Mouse (Mus musculus): ENCODE measurements at regions not wholly inside any gene's neighbourhood (a gene's known extent, or its start where the extent isn't known, plus 50 kb on each side); places are given as distances from the start of the nearest gene placed in this dataset.

- no peak for DNase-seq (ENCODE audit: low read depth)
Measured at GRCm38 (mm10) chr6:94814711-94815110, 114.8 kb upstream of the Lrig1 start.

- DNase-seq (ENCODE audit: low read depth) = no peak
Measured at GRCm38 (mm10) chr6:94813481-94814148, 113.7 kb upstream of the Lrig1 start.

- no peak for DNase-seq (ENCODE audit: low read depth)
Measured at GRCm38 (mm10) chr6:94811846-94812245, 111.9 kb upstream of the Lrig1 start.

GRCm38 (mm10) chr6:94807216-94807615, 107.3 kb upstream of the Lrig1 start:
- no peak for DNase-seq (ENCODE audit: low read depth)

- no peak for DNase-seq (ENCODE audit: low read depth)
Measured at GRCm38 (mm10) chr6:94806481-94807160, 106.7 kb upstream of the Lrig1 start.

GRCm38 (mm10) chr6:94805685-94806084, 105.7 kb upstream of the Lrig1 start:
- DNase-seq (ENCODE audit: low read depth) = no peak

- no peak for DNase-seq (ENCODE audit: low read depth)
Measured at GRCm38 (mm10) chr6:94804284-94804815, 104.4 kb upstream of the Lrig1 start.

- no peak for DNase-seq (ENCODE audit: low read depth)
Measured at GRCm38 (mm10) chr6:94801039-94801438, 101.1 kb upstream of the Lrig1 start.

- DNase-seq (ENCODE audit: low read depth) = no peak
Measured at GRCm38 (mm10) chr6:94798545-94799211, 98.7 kb upstream of the Lrig1 start.

- no peak for DNase-seq (ENCODE audit: low read depth)
Measured at GRCm38 (mm10) chr6:94795442-94795841, 95.5 kb upstream of the Lrig1 start.

GRCm38 (mm10) chr6:94793555-94793954, 93.6 kb upstream of the Lrig1 start:
- DNase-seq (ENCODE audit: low read depth) = no peak

- DNase-seq (ENCODE audit: low read depth) = no peak
Measured at GRCm38 (mm10) chr6:94792312-94792711, 92.4 kb upstream of the Lrig1 start.

GRCm38 (mm10) chr6:94789308-94789763, 89.4 kb upstream of the Lrig1 start:
- no peak for DNase-seq (ENCODE audit: low read depth)

GRCm38 (mm10) chr6:94783471-94783870, 83.5 kb upstream of the Lrig1 start:
- DNase-seq (ENCODE audit: low read depth) = no peak

GRCm38 (mm10) chr6:94780621-94781020, 80.7 kb upstream of the Lrig1 start:
- DNase-seq (ENCODE audit: low read depth) = no peak

- no peak for DNase-seq (ENCODE audit: low read depth)
Measured at GRCm38 (mm10) chr6:94779854-94780253, 79.9 kb upstream of the Lrig1 start.

GRCm38 (mm10) chr6:94779213-94779612, 79.3 kb upstream of the Lrig1 start:
- DNase-seq (ENCODE audit: low read depth) = no peak

- DNase-seq (ENCODE audit: low read depth) = no peak
Measured at GRCm38 (mm10) chr6:94778797-94779196, 78.8 kb upstream of the Lrig1 start.

GRCm38 (mm10) chr6:94776585-94776984, 76.6 kb upstream of the Lrig1 start:
- no peak for DNase-seq (ENCODE audit: low read depth)

- DNase-seq (ENCODE audit: low read depth) = no peak
Measured at GRCm38 (mm10) chr6:94774871-94775270, 74.9 kb upstream of the Lrig1 start.

GRCm38 (mm10) chr6:94773604-94774486, 73.9 kb upstream of the Lrig1 start:
- no peak for DNase-seq (ENCODE audit: low read depth)
